Mouse (Mus musculus) heart, embryonic 14.5 days (tissue): ENCODE data around the gene Nos1ap. TPM values are rescaled to one million over a fixed set of nuclear protein-coding genes. Genes with fewer than 3 reads are reported as not detected.

Source experiments
- ATAC-seq: fragments of 200-750 bp; cut with Nextera tagmentation; 2 replicates; pipeline ENCODE4 v1.8.0; 2017; ENCODE audit warnings: low read depth, moderate TSS enrichment; ENCODE audit not compliant: insufficient number of reproducible peaks, insufficient read depth, low FRiP score
- H3K27ac ChIP-seq, 2 experiments: fragments of 200-500 bp in 1 of 2; fragments of 300-500 bp in 1 of 2; sonication (generic) in 1 of 2; replicated peaks in 1 of 2; 2 replicates each; pipeline ENCODE4 v1.5.1; 2012 to 2014; ENCODE audit warnings: low read depth in 2 of 2, low read length in 2 of 2, control low read depth in 1 of 2, mild to moderate bottlenecking in 1 of 2, mixed read lengths in 1 of 2; ENCODE audit not compliant: control insufficient read depth in 1 of 2, insufficient read depth in 1 of 2
- H3K27me3 ChIP-seq: fragments of 300-500 bp; sonication (generic); 2 replicates; pipeline ENCODE4 v1.6.1; 2014; ENCODE audit warnings: mild to moderate bottlenecking, low read length, control low read depth; ENCODE audit not compliant: control insufficient read depth, insufficient read depth
- H3K36me3 ChIP-seq: fragments of 300-500 bp; sonication (generic); 2 replicates; pipeline ENCODE4 v1.6.1; 2014; ENCODE audit warnings: mild to moderate bottlenecking, control low read depth, low read length, mixed read lengths; ENCODE audit not compliant: control insufficient read depth, insufficient read depth
- H3K4me1 ChIP-seq, 2 experiments: fragments of 200-500 bp in 1 of 2; fragments of 300-500 bp in 1 of 2; sonication (generic) in 1 of 2; 2 replicates each; pipeline ENCODE4 v1.6.1; 2012 to 2014; ENCODE audit warnings: low read length in 2 of 2, control low read depth in 1 of 2, mixed read lengths in 1 of 2; ENCODE audit not compliant: control insufficient read depth in 2 of 2, insufficient read depth in 2 of 2
- H3K4me2 ChIP-seq: fragments of 300-500 bp; sonication (generic); 2 replicates; pipeline ENCODE4 v1.6.1; 2014; ENCODE audit warnings: mild to moderate bottlenecking, low read length
- H3K4me3 ChIP-seq, 2 experiments: fragments of 200-500 bp in 1 of 2; fragments of 300-500 bp in 1 of 2; sonication (generic) in 1 of 2; 2 replicates each; pipeline ENCODE4 v1.5.1; 2012 to 2014; ENCODE audit warnings: low read length in 2 of 2, mild to moderate bottlenecking in 2 of 2, control low read depth in 1 of 2, low read depth in 1 of 2, moderate library complexity in 1 of 2; ENCODE audit not compliant: control insufficient read depth in 1 of 2, insufficient read depth in 1 of 2
- H3K9ac ChIP-seq: fragments of 300-500 bp; sonication (generic); 2 replicates; pipeline ENCODE4 v1.6.1; 2014; ENCODE audit warnings: mild to moderate bottlenecking, low read length
- H3K9me3 ChIP-seq: fragments of 300-500 bp; sonication (generic); 2 replicates; pipeline ENCODE4 v1.6.1; 2016; ENCODE audit warnings: low read length, control low read depth; ENCODE audit not compliant: control insufficient read depth
- WGBS: fragments of 180-500 bp; shearing (Covaris S2); extraction: QIAGEN DNeasy Blood & Tissue Kit; methylation state at CpG from one replicate; pipeline ENCODE4 v1.1.7; 2014; 5-methylcytosine and 5-hydroxymethylcytosine counted together
- polyA plus RNA-seq: library from polyadenylated mRNA; unstranded; fragments of >200 nt; fragmentation: Nextera tagmentation; extraction: Ambion mirVana; gene quantifications from 2 replicates; pipeline ENCODE4 v1.2.1, GENCODE M21; 2014

Nos1ap gene
- polyA plus RNA-seq, 1 experiment from 2014 or later, result 18.3 TPM

GRCm38 (mm10) chr1:170395101-170395500 lies 194.6 kb downstream of the Nos1ap start:
- H3K4me1 ChIP-seq, result peaks cover 10 to 17% of the 10 kb centered on the region in 2 experiments
- no peak overlapping the region for H3K27ac ChIP-seq
- no peak overlapping the region for H3K9ac ChIP-seq
- no peak for ATAC-seq
- no peak overlapping the region for H3K4me3 ChIP-seq
- H3K9me3 ChIP-seq, result no peaks in the 10 kb centered on the region
- H3K27me3 ChIP-seq, result no peaks in the 10 kb centered on the region
- H3K36me3 ChIP-seq, result no peaks in the 10 kb centered on the region
- 89% methylated on average over 2 of the region's 2 CpGs for WGBS
- H3K4me2 ChIP-seq, result no peak overlapping the region

GRCm38 (mm10) chr1:170394641-170395040 lies 195.0 kb downstream of the Nos1ap start:
- no peak for ATAC-seq
- H3K36me3 ChIP-seq, result no peaks in the 10 kb centered on the region
- H3K9ac ChIP-seq, result no peak overlapping the region
- H3K27ac ChIP-seq, result no peak overlapping the region
- no peaks in the 10 kb centered on the region for H3K9me3 ChIP-seq
- no peaks in the 10 kb centered on the region for H3K27me3 ChIP-seq
- H3K4me1 ChIP-seq, result peaks cover 10 to 16% of the 10 kb centered on the region in 2 experiments
- WGBS, result 61% methylated on average over 1 of the region's 1 CpGs
- H3K4me3 ChIP-seq, result no peak overlapping the region
- no peak overlapping the region for H3K4me2 ChIP-seq

GRCm38 (mm10) chr1:170392771-170393728 lies 196.6 kb downstream of the Nos1ap start:
- H3K4me1 ChIP-seq, result peaks cover 12 to 16% of the 10 kb centered on the region in 2 experiments
- WGBS, result 69% methylated on average over 14 of the region's 14 CpGs
- H3K36me3 ChIP-seq, result no peaks in the 10 kb centered on the region
- H3K4me3 ChIP-seq, result no peak overlapping the region
- H3K9me3 ChIP-seq, result no peaks in the 10 kb centered on the region
- H3K27ac ChIP-seq, result peak overlapping the region in 1 of 2 experiments; percentile 24; a peak in 1 of 4 replicates
- no peak for ATAC-seq
- peak overlapping the region; percentile 25; the same call in 1 of the 2 replicates for H3K4me2 ChIP-seq
- H3K9ac ChIP-seq, result no peak overlapping the region
- no peaks in the 10 kb centered on the region for H3K27me3 ChIP-seq

- WGBS, result 27% methylated on average over 12 of the region's 12 CpGs
- Histone ChIP-seq H3K27ac (no peak overlapping the region; a peak in 1 of 4 replicates), H3K36me3 (no peaks in the 10 kb centered on the region), H3K4me2 (peak overlapping the region; percentile 21; the same call in 1 of the 2 replicates), H3K27me3 (no peaks in the 10 kb centered on the region), H3K4me1 (peaks cover 11 to 12% of the 10 kb centered on the region in 2 experiments), H3K4me3 (no peak overlapping the region), H3K9me3 (no peaks in the 10 kb centered on the region), H3K9ac (no peak overlapping the region)
- peak; percentile 33 for ATAC-seq
Observed at GRCm38 (mm10) chr1:170387180-170387912, 202.3 kb downstream of the Nos1ap start.

- WGBS, result 87% methylated on average over 10 of the region's 10 CpGs
- no peak for ATAC-seq
- Histone ChIP-seq H3K4me1 (peaks cover 15 to 17% of the 10 kb centered on the region in 2 experiments), H3K9me3 (no peaks in the 10 kb centered on the region), H3K4me2 (no peak overlapping the region), H3K27me3 (no peaks in the 10 kb centered on the region), H3K36me3 (no peaks in the 10 kb centered on the region), H3K4me3 (no peak overlapping the region), H3K9ac (no peak overlapping the region), H3K27ac (no peak overlapping the region)
Observed at GRCm38 (mm10) chr1:170385416-170385815, 204.2 kb downstream of the Nos1ap start.

- H3K36me3 ChIP-seq, result no peaks in the 10 kb centered on the region
- H3K9ac ChIP-seq, result no peak overlapping the region
- H3K4me1 ChIP-seq, result peaks cover 14 to 17% of the 10 kb centered on the region in 2 experiments
- 87% methylated on average over 7 of the region's 7 CpGs for WGBS
- H3K4me3 ChIP-seq, result no peak overlapping the region
- no peak for ATAC-seq
- no peak overlapping the region for H3K27ac ChIP-seq
- no peaks in the 10 kb centered on the region for H3K27me3 ChIP-seq
- no peaks in the 10 kb centered on the region for H3K9me3 ChIP-seq
- no peak overlapping the region for H3K4me2 ChIP-seq
Observed at GRCm38 (mm10) chr1:170383530-170383929, 206.1 kb downstream of the Nos1ap start.

- no peaks in the 10 kb centered on the region for H3K27me3 ChIP-seq
- H3K4me2 ChIP-seq, result no peak overlapping the region
- H3K9ac ChIP-seq, result no peak overlapping the region
- no peak overlapping the region for H3K27ac ChIP-seq
- H3K9me3 ChIP-seq, result no peaks in the 10 kb centered on the region
- H3K4me1 ChIP-seq, result peaks cover 5 to 7% of the 10 kb centered on the region in 2 experiments
- H3K4me3 ChIP-seq, result no peak overlapping the region
- H3K36me3 ChIP-seq, result no peaks in the 10 kb centered on the region
- WGBS, result 16% methylated on average over 3 of the region's 3 CpGs
- no peak for ATAC-seq
Observed at GRCm38 (mm10) chr1:170381457-170381856, 208.2 kb downstream of the Nos1ap start.
